Mouse (Mus musculus): ENCODE data around the gene Myo5c. TPM values are rescaled to one million over a fixed set of nuclear protein-coding genes. Genes with fewer than 3 reads are reported as not detected.

The Myo5c gene
- 0.12 TPM in 1 of 2 replicates, not detected in the other for polyA plus RNA-seq (2012; ENCODE audit: low replicate concordance)

DNA sequence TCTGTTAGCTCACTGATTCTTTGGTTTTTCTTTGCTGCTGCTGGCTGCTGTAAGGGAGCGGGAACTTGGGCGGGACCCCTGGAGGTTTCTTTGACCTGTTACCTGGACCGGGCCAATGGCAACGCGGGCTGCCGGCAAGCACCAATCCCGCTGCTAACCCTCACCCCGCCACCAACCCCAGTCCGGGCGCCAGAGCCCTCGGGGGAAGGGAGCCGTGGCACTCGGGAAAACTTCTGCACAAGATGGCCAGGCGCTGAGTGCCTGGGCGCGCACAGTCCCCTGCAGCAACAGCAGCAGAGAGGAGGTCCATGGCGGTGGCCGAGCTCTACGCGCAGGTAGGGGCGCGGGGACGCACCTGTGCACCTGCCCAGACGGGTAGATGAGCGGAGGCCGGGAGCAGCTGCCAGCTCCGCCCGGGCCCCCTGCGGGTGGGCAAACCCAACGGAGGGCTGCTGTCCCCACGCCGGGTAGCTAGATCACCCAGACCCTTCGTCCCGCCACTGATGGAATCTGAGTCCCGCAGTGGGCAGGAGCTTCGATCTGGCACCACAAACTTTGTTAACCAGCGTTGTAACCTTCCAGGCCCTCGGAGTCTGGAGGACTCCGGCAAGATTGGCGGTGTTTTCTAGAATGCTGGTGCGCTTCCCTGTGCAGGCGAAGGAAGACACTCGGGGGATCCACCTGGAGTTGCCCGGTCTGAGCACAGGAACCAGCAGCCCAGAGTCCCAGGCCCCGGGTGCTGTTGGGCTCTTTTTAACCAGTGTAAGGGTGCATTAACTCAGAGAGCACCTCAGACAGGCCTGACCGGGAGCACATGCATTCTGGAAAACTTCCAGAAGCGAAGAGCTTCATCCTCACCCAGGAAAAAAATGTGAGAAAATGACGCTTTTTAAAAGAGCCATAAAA lies at the start of gene Myo5c:
Myo5c (plus strand) TSS at position 180 of the 906 bp plus-strand sequence.

DNA sequence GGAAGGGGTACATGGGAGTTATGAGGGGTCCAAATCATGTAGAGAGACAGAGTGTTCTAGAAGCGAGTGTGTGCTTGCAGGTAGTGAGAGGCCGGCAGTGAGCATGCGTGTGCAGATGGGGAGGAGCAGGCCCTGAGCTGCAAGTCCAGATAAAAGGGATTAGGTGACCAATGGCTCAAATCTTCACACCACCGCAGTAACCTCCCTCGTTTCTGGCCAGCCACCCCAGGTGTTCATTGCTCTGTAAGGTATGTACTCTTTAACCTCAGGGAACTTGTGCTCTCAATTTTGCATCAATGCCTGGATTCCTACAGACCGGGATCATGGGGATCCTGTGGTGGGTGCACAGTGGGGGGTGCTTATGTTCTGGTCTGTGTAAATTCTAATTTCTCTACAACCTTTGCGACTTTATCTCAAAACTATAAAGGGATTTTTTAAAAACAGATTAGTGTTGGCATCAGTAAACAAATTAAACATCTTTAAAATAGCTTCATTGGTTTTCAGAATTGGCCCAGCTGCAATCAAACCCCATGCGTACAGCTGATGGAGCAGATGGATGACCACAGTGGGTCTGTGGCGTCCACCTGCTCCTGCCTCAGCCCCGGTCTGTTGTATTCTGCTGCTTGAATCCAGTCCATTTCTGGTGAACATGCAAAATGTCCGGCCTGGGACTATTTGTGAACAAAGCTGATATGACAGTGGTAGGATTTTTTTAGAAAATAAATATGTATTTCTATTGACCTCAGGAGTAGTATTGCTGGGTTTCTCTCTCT lies 74.5 kb downstream of the Myo5c start, which contains the start of gene Gnb5:
Gnb5 (plus strand) TSS at position 163 of the 773 bp plus-strand sequence.

DNA sequence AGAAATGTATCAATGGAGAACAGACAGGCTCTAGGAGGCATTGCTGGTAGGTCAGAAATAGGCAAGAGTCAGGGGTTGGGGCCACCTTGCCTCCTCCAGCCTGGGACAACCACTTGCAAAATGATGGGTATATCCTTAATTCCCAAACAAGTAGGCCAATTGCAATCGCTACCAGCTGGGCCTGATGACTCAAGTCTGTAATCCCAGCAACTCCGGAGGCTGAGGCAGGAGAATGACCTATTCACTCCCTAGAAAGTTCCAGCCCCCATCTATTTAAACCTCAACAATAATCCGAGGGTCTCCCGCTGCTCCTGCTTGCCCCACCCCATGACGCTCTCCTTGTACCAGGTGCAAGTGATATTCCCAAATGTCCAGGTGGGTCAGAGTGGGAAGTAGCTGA lies 115.6 kb downstream of the Myo5c start, which contains the start of gene Bcl2l10:
Bcl2l10 (plus strand) TSS at position 301 of the 400 bp plus-strand sequence.

Other genes with a start within 250 kb of the Myo5c start
- 32.6 and 43.8 TPM in 2 replicates for gene Arpp19, start 194.4 kb upstream of the Myo5c start, polyA plus RNA-seq (2012; ENCODE audit: low replicate concordance)
- 20.8 and 62.1 TPM in 2 replicates for gene Myo5a, start 161.0 kb upstream of the Myo5c start, polyA plus RNA-seq (2012; ENCODE audit: low replicate concordance)
- gene Gnb5, start 74.3 kb downstream of the Myo5c start, polyA plus RNA-seq (2012; ENCODE audit: low replicate concordance): 0.30 and 0.45 TPM in 2 replicates
- not detected in 2 replicates for gene Bcl2l10, start 115.7 kb downstream of the Myo5c start, polyA plus RNA-seq (2012; ENCODE audit: low replicate concordance)
- gene Mapk6, start 178.0 kb downstream of the Myo5c start, polyA plus RNA-seq (2012; ENCODE audit: low replicate concordance): 8.3 and 12.1 TPM in 2 replicates
- 5.7 and 7.9 TPM in 2 replicates for gene Leo1, start 209.5 kb downstream of the Myo5c start, polyA plus RNA-seq (2012; ENCODE audit: low replicate concordance)